Comparison of ENCODE assay signal across 7 mouse cellular contexts in the genomic region with DNA sequence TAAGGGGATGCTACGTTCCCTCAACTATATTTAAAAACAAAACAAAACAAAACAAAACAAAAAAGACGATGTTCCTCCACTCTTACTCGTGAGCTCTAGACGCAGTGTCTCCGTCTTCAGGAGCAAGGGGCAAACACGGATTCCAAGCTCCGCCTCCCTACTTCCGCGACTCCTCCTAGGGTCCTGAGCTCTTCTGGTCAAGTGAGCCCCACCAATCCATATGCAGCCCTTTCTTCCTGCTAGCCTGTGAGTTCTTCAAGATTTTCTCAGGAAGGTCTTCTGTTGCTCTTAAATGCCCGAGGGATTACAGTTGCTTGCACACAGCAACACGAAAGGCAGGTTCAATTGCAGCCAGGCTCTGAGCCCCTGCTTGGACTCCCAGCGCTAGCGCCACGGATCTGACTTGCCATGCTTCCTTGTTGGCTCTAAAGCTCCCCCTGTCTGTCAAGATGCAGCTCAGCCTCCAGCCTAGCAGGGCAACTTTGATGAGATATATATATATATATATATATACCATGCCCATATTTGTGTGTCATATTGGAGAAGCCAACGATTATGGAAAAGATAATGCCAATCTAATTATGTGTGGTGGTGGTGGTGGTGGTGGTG. TPM values are rescaled to one million over a fixed set of nuclear protein-coding genes. Genes with fewer than 3 reads are reported as not detected.
DNase-seq lines count a peak whose midpoint lies in the region; ATAC-seq and TF ChIP-seq lines count a peak whose summit lies in the region.

No protein-coding gene starts in this region.

- ATAC-seq in forebrain, postnatal 0 days: no peak
- ATAC-seq in lung, postnatal 0 days: no peak

- H3K9me3 ChIP-seq in E14TG2a.4 (ENCODE audit: low read length): no peaks in the 10 kb centered on the region
- H3K9me3 ChIP-seq in forebrain, postnatal 0 days (ENCODE audit: low read length): no peaks in the 10 kb centered on the region
- H3K9me3 ChIP-seq in lung, postnatal 0 days (ENCODE audit: low read length): no peaks in the 10 kb centered on the region

- TF ChIP-seq EP300 in lung, postnatal 0 days (IDR thresholded peaks at IDR 0.05): no peak

- H3K36me3 ChIP-seq in E14TG2a.4 (ENCODE audit: insufficient read depth, low read length): no peaks in the 10 kb centered on the region
- no peaks in the 10 kb centered on the region for H3K36me3 ChIP-seq in forebrain, postnatal 0 days (ENCODE audit: insufficient read depth)
- no peaks in the 10 kb centered on the region for H3K36me3 ChIP-seq in lung, postnatal 0 days (ENCODE audit: insufficient read depth, low read length)
- H3K36me3 ChIP-seq in splenic B cell, adult 2 months (ENCODE audit: control insufficient read depth, insufficient read depth, low read length, poor library complexity, severe bottlenecking): no peaks in the 10 kb centered on the region

- TF ChIP-seq CTCF in E14TG2a.4 (conservative IDR thresholded peaks at IDR 0.05; ENCODE audit: low read length): peak; percentile 44
- 0 out of 2 replicates have a peak, but pooled peaks have one; percentile 11 for TF ChIP-seq CTCF in forebrain, postnatal 0 days (IDR thresholded peaks at IDR 0.05; ENCODE audit: low read depth)
- TF ChIP-seq CTCF in lung, postnatal 0 days (IDR thresholded peaks at IDR 0.05): peak; percentile 48

- no peak overlapping the region for H3K4me2 ChIP-seq in forebrain, postnatal 0 days (ENCODE audit: low read depth)
- peak overlapping the region; percentile 50 for H3K4me2 ChIP-seq in lung, postnatal 0 days (replicated peaks; ENCODE audit: low read depth, low read length)

- DNase-seq in R1 (ENCODE audit: low read depth, low spot score): peak; percentile 84
- no peak for DNase-seq in forebrain, postnatal 0 days
- DNase-seq in kidney, adult 9 months: peak; percentile 8
- DNase-seq in lung, postnatal 0 days (ENCODE audit: low spot score): peak; percentile 48
- DNase-seq in splenic B cell, adult 2 months (ENCODE audit: low read depth, low spot score): peak; percentile 55
- DNase-seq in right cerebral cortex, postnatal 36 days (ENCODE audit: low spot score in 2 of 2): no peak

- no peak overlapping the region for H3K27ac ChIP-seq in forebrain, postnatal 0 days (ENCODE audit: low read depth, low read length)
- H3K27ac ChIP-seq in lung, postnatal 0 days (ENCODE audit: low read length): no peak overlapping the region

- H3K9ac ChIP-seq in forebrain, postnatal 0 days: no peak overlapping the region
- no peak overlapping the region; the same call in 1 of the 2 replicates for H3K9ac ChIP-seq in lung, postnatal 0 days (replicated peaks; ENCODE audit: low read depth)

- WGBS in forebrain, postnatal 0 days: 30% methylated on average over 15 of the region's 15 CpGs
- WGBS in lung, postnatal 0 days: 14% methylated on average over 15 of the region's 15 CpGs

- H3K4me1 ChIP-seq in E14TG2a.4 (replicated peaks; ENCODE audit: low read depth, low read length): peaks cover 37% of the 10 kb centered on the region
- no peaks in the 10 kb centered on the region for H3K4me1 ChIP-seq in forebrain, postnatal 0 days (ENCODE audit: insufficient read depth)
- 0 out of 2 replicates have a peak, but pooled peaks cover 3% of the 10 kb centered on the region for H3K4me1 ChIP-seq in lung, postnatal 0 days (ENCODE audit: insufficient read depth, low read depth, low read length)

- peak overlapping the region; percentile 74 for H3K4me3 ChIP-seq in E14TG2a.4 (replicated peaks; ENCODE audit: low read length)
- no peak overlapping the region for H3K4me3 ChIP-seq in forebrain, postnatal 0 days (ENCODE audit: low read depth, low read length)
- H3K4me3 ChIP-seq in lung, postnatal 0 days (ENCODE audit: low read depth, low read length): peak overlapping the region; percentile 26; the same call in 1 of the 2 replicates

- H3K27me3 ChIP-seq in E14TG2a.4 (ENCODE audit: insufficient read depth, low read length): peaks cover 11% of the 10 kb centered on the region; the same call in 1 of the 2 replicates
- no peaks in the 10 kb centered on the region for H3K27me3 ChIP-seq in forebrain, postnatal 0 days (ENCODE audit: insufficient read depth, low read length)
- H3K27me3 ChIP-seq in lung, postnatal 0 days (replicated peaks; ENCODE audit: insufficient read depth, low read length): no peaks in the 10 kb centered on the region
- no peaks in the 10 kb centered on the region for H3K27me3 ChIP-seq in splenic B cell, adult 2 months (ENCODE audit: control insufficient read depth, insufficient read depth, low read length, poor library complexity, severe bottlenecking)

RNA-seq across cellular contexts. Expression of a gene that starts 55.2 kb away (rescaled TPM):
- total RNA-seq in forebrain, postnatal 0 days (2014; rRNA removed): 0.62 and 0.86 TPM in 2 replicates
- 0.24 and 0.48 TPM in 2 replicates for polyA plus RNA-seq in forebrain, postnatal 0 days (2015; fragmentation: Nextera tagmentation; extraction: Ambion mirVana)
- polyA plus RNA-seq in lung, postnatal 0 days (2015; fragmentation: Nextera tagmentation; extraction: Ambion mirVana): 0.07 and 0.10 TPM in 2 replicates

Comparison
In these comparisons a context has a peak if more than half of its experiments do, and no peak if none do; other contexts are left out.
1. DNase-seq: peak in R1 (single experiment), kidney, adult 9 months (single experiment), lung, postnatal 0 days (single experiment) and splenic B cell, adult 2 months (single experiment); none in forebrain, postnatal 0 days (single experiment) and right cerebral cortex, postnatal 36 days (0 of 2).
2. Peak in every context shown above with its lines, with median percentiles within 50 percentile points of each other: CTCF ChIP-seq.